Comparison of ENCODE assay signal across 26 mouse cellular contexts in the genomic region with DNA sequence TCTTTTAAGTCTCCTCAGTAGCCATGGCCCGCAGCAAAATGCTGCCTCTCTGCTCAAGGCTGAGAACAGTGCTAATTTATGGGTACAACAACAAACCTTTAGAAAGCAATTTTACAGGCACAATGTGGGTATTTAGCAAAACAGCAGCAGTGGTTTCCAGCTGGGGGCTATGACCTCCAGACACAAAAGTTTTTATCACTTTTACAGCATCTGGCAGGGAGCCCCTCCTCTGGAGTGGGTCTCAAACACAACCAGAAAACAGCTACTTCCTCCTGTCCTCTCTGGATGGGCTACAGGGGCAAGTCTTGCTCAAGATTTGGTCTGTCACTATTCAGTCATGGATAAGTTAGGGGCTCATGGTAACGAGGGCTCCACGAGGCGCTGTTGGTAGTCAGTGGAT.
A peak's percentile ranks its signal among the peaks of the same experiment; 100 is the strongest.
DNase-seq lines count a peak whose midpoint lies in the region; ATAC-seq lines count a peak whose summit lies in the region.
"Had no signal": no experiment of that assay in that cellular context is flagged by ENCODE, and none has a peak within 500 bp of the region (broad histone marks: within the 10 kb centered on the region; RNA-seq: fewer than 3 reads in every experiment).

No protein-coding gene starts in this region.

- H3K27ac ChIP-seq in kidney, embryonic 14.5 days (ENCODE audit: low read depth, low read length), result no peak overlapping the region
- H3K27ac ChIP-seq: embryonic facial prominence, embryonic 12.5 days; forebrain, embryonic 13.5 days; heart, embryonic 10.5 days; heart, embryonic 15.5 days; hindbrain, embryonic 13.5 days; hindbrain, postnatal 0 days had no signal

- no peaks in the 10 kb centered on the region for H3K27me3 ChIP-seq in kidney, embryonic 14.5 days (ENCODE audit: control insufficient read depth, insufficient read depth, low read length)
- H3K27me3 ChIP-seq: embryonic facial prominence, embryonic 12.5 days; forebrain, embryonic 13.5 days; heart, embryonic 15.5 days; hindbrain, embryonic 13.5 days had no signal

- H3K36me3 ChIP-seq in kidney, embryonic 14.5 days (ENCODE audit: control insufficient read depth, insufficient read depth, low read length), result no peaks in the 10 kb centered on the region
- H3K36me3 ChIP-seq: embryonic facial prominence, embryonic 12.5 days; G1E; heart, embryonic 10.5 days; heart, embryonic 15.5 days; hindbrain, embryonic 13.5 days had no signal

- 34% methylated on average over 4 of the region's 4 CpGs for WGBS in kidney, embryonic 14.5 days

- ATAC-seq in kidney, embryonic 14.5 days (ENCODE audit: low FRiP score, low TSS enrichment), result 0 out of 2 replicates have a peak, but pooled peaks have one; percentile 12
- ATAC-seq in inflammation-experienced regulatory T-cells, adult 6 months, result no peak
- ATAC-seq: activated CD4-positive, CD25-positive, alpha-beta regulatory T cell, adult 4 months; CD4-positive, CD25-positive, alpha-beta regulatory T cell, adult 4 months; forebrain, embryonic 13.5 days; forebrain, postnatal 0 days; hindbrain, postnatal 0 days had no signal

- DNase-seq in embryo, embryonic 10.5 days (ENCODE audit: low spot score), result peak; percentile 14
- DNase-seq in embryo, embryonic 9.5 days (ENCODE audit: extremely low spot score), result no peak
- no peak for DNase-seq in kidney, adult 18-20 months
- peak; percentile 17 to 37 for DNase-seq in kidney, postnatal 4 days
- DNase-seq in kidney, postnatal 36 days, result no peak
- peak; percentile 74 for DNase-seq in forelimb bud, embryonic 11.5 days (ENCODE audit: low read depth, low spot score)
- DNase-seq: adrenal gland, postnatal 14 days; B cell, adult 2 months; cerebellum, adult 11-12 months; cerebellum, adult 9-10 months; cerebellum, postnatal 25 days; forebrain, postnatal 0 days; gastrocnemius, postnatal 36 days; heart, adult 18-20 months; heart, postnatal 14 days had no signal

- no peak overlapping the region for H3K4me2 ChIP-seq in kidney, embryonic 14.5 days (replicated peaks; ENCODE audit: low read depth, low read length)
- H3K4me2 ChIP-seq: embryonic facial prominence, embryonic 12.5 days; forebrain, embryonic 13.5 days; heart, embryonic 15.5 days; hindbrain, embryonic 13.5 days had no signal

- no peak overlapping the region for H3K9ac ChIP-seq in kidney, embryonic 14.5 days (ENCODE audit: low read depth, low read length)
- H3K9ac ChIP-seq: embryonic facial prominence, embryonic 12.5 days; forebrain, embryonic 13.5 days; forebrain, postnatal 0 days; heart, embryonic 15.5 days; hindbrain, embryonic 13.5 days had no signal

- H3K9me3 ChIP-seq in kidney, embryonic 14.5 days (ENCODE audit: control insufficient read depth, low read length), result no peaks in the 10 kb centered on the region
- H3K9me3 ChIP-seq: embryonic facial prominence, embryonic 12.5 days; forebrain, embryonic 13.5 days; heart, embryonic 10.5 days; heart, embryonic 15.5 days had no signal

- no peaks in the 10 kb centered on the region for H3K4me1 ChIP-seq in kidney, embryonic 14.5 days (ENCODE audit: control insufficient read depth, insufficient read depth, low read length)
- H3K4me1 ChIP-seq: embryonic facial prominence, embryonic 12.5 days; forebrain, embryonic 13.5 days; heart, embryonic 10.5 days; heart, embryonic 15.5 days; hindbrain, embryonic 13.5 days had no signal

- no peak overlapping the region for H3K4me3 ChIP-seq in kidney, embryonic 14.5 days (ENCODE audit: low read length)
- H3K4me3 ChIP-seq: embryonic facial prominence, embryonic 12.5 days; forebrain, embryonic 13.5 days; heart, embryonic 10.5 days; heart, embryonic 15.5 days; hindbrain, embryonic 13.5 days had no signal

Comparison
In these comparisons a context has a peak if more than half of its experiments do, and no peak if none do; other contexts are left out.
1. DNase-seq: peak in embryo, embryonic 10.5 days (single experiment), kidney, postnatal 4 days (2 of 2) and forelimb bud, embryonic 11.5 days (single experiment); none in embryo, embryonic 9.5 days (single experiment), kidney, adult 18-20 months (single experiment) and kidney, postnatal 36 days (0 of 2).